9 mouse cellular contexts compared by ENCODE assay signal in genomic region chr7:98141206-98141605, GRCm38 (mm10). TPM values are rescaled to one million over a fixed set of nuclear protein-coding genes. Genes with fewer than 3 reads are reported as not detected.
DNase-seq lines count a peak whose midpoint lies in the region; ATAC-seq lines count a peak whose summit lies in the region.
"Had no signal": no experiment of that assay in that cellular context is flagged by ENCODE, and none has a peak within 500 bp of the region (broad histone marks: within the 10 kb centered on the region; RNA-seq: fewer than 3 reads in every experiment).

No protein-coding gene starts in this region.

- no peak overlapping the region for H3K27ac ChIP-seq in intestine, embryonic 16.5 days (ENCODE audit: low read length)
- no peak overlapping the region for H3K27ac ChIP-seq in intestine, embryonic 15.5 days
- peak overlapping the region; percentile 6; the same call in 1 of the 2 replicates for H3K27ac ChIP-seq in midbrain, embryonic 16.5 days (ENCODE audit: low read length)
- no peak overlapping the region for H3K27ac ChIP-seq in forebrain, embryonic 16.5 days (ENCODE audit: low read length)
- H3K27ac ChIP-seq: limb, embryonic 12.5 days had no signal

- WGBS in intestine, embryonic 16.5 days = 69% methylated on average over 3 of the region's 3 CpGs
- 60% methylated on average over 3 of the region's 3 CpGs for WGBS in intestine, embryonic 15.5 days
- 56% methylated on average over 3 of the region's 3 CpGs for WGBS in midbrain, embryonic 16.5 days
- WGBS in forebrain, embryonic 16.5 days = 41% methylated on average over 3 of the region's 3 CpGs

- H3K9me3 ChIP-seq in intestine, embryonic 16.5 days (ENCODE audit: control insufficient read depth, low read length) = no peaks in the 10 kb centered on the region
- no peaks in the 10 kb centered on the region for H3K9me3 ChIP-seq in intestine, embryonic 15.5 days
- no peaks in the 10 kb centered on the region for H3K9me3 ChIP-seq in midbrain, embryonic 16.5 days (replicated peaks; ENCODE audit: control insufficient read depth, low read length, poor library complexity, severe bottlenecking)
- H3K9me3 ChIP-seq in forebrain, embryonic 16.5 days (ENCODE audit: control insufficient read depth, low read length) = no peaks in the 10 kb centered on the region
- H3K9me3 ChIP-seq: limb, embryonic 12.5 days had no signal

- 0 out of 2 replicates have a peak, but pooled peaks have one; percentile 33 for ATAC-seq in intestine, embryonic 16.5 days
- ATAC-seq in intestine, embryonic 15.5 days = no peak
- no peak for ATAC-seq in midbrain, embryonic 16.5 days
- ATAC-seq in forebrain, embryonic 16.5 days = no peak; the same call in 1 of the 2 replicates

- no peaks in the 10 kb centered on the region for H3K36me3 ChIP-seq in intestine, embryonic 16.5 days (ENCODE audit: control insufficient read depth, insufficient read depth, low read length)
- H3K36me3 ChIP-seq in intestine, embryonic 15.5 days = no peaks in the 10 kb centered on the region
- no peaks in the 10 kb centered on the region for H3K36me3 ChIP-seq in midbrain, embryonic 16.5 days (ENCODE audit: control insufficient read depth, insufficient read depth, low read length)
- H3K36me3 ChIP-seq in forebrain, embryonic 16.5 days (ENCODE audit: control insufficient read depth, insufficient read depth) = no peaks in the 10 kb centered on the region
- H3K36me3 ChIP-seq: limb, embryonic 12.5 days had no signal

- no peaks in the 10 kb centered on the region for H3K4me1 ChIP-seq in intestine, embryonic 16.5 days (ENCODE audit: control insufficient read depth, insufficient read depth, low read length)
- no peaks in the 10 kb centered on the region for H3K4me1 ChIP-seq in intestine, embryonic 15.5 days (replicated peaks)
- H3K4me1 ChIP-seq in midbrain, embryonic 16.5 days (ENCODE audit: control insufficient read depth, insufficient read depth, low read length) = peaks cover 3% of the 10 kb centered on the region; the same call in 1 of the 2 replicates
- H3K4me1 ChIP-seq in forebrain, embryonic 16.5 days (replicated peaks; ENCODE audit: control insufficient read depth, insufficient read depth, low read length) = peaks cover 2% of the 10 kb centered on the region; the same call in 1 of the 2 replicates

- H3K9ac ChIP-seq in intestine, embryonic 16.5 days (ENCODE audit: low read depth, low read length) = no peak overlapping the region
- H3K9ac ChIP-seq in intestine, embryonic 15.5 days = no peak overlapping the region
- no peak overlapping the region for H3K9ac ChIP-seq in midbrain, embryonic 16.5 days (ENCODE audit: low read depth, low read length)
- no peak overlapping the region for H3K9ac ChIP-seq in forebrain, embryonic 16.5 days (replicated peaks; ENCODE audit: low read depth, low read length)
- H3K9ac ChIP-seq: limb, embryonic 12.5 days had no signal

- no peak overlapping the region for H3K4me2 ChIP-seq in intestine, embryonic 16.5 days (ENCODE audit: low read depth, low read length)
- H3K4me2 ChIP-seq in intestine, embryonic 15.5 days (replicated peaks) = no peak overlapping the region
- H3K4me2 ChIP-seq in midbrain, embryonic 16.5 days (ENCODE audit: low read length) = no peak overlapping the region
- no peak overlapping the region for H3K4me2 ChIP-seq in forebrain, embryonic 16.5 days (ENCODE audit: low read length)
- H3K4me2 ChIP-seq: limb, embryonic 12.5 days had no signal

- DNase-seq in ZHBTc4 (ENCODE audit: low read depth, low spot score) = peak; percentile 71
- DNase-seq in kidney, adult 9 months = peak; percentile 90
- DNase-seq in ovary, postnatal 10 days (ENCODE audit: low spot score) = no peak
- DNase-seq in T-cell, adult 2 months (ENCODE audit: low spot score) = no peak

- no peak overlapping the region for H3K4me3 ChIP-seq in intestine, embryonic 16.5 days (ENCODE audit: low read length)
- no peak overlapping the region for H3K4me3 ChIP-seq in intestine, embryonic 15.5 days (replicated peaks)
- no peak overlapping the region for H3K4me3 ChIP-seq in midbrain, embryonic 16.5 days (ENCODE audit: low read depth, low read length)
- no peak overlapping the region for H3K4me3 ChIP-seq in forebrain, embryonic 16.5 days (replicated peaks; ENCODE audit: low read length)
- H3K4me3 ChIP-seq: limb, embryonic 12.5 days had no signal

- no peaks in the 10 kb centered on the region for H3K27me3 ChIP-seq in intestine, embryonic 16.5 days (replicated peaks; ENCODE audit: control insufficient read depth, insufficient read depth, low read length)
- no peaks in the 10 kb centered on the region for H3K27me3 ChIP-seq in intestine, embryonic 15.5 days (replicated peaks)
- H3K27me3 ChIP-seq in midbrain, embryonic 16.5 days (ENCODE audit: control insufficient read depth, insufficient read depth, low read depth, low read length) = no peaks in the 10 kb centered on the region
- no peaks in the 10 kb centered on the region for H3K27me3 ChIP-seq in forebrain, embryonic 16.5 days (replicated peaks; ENCODE audit: control insufficient read depth, insufficient read depth, low read length)
- H3K27me3 ChIP-seq: limb, embryonic 12.5 days had no signal

RNA-seq across cellular contexts. Expression of gene Omp, which starts 4.1 kb away (rescaled TPM):
- polyA plus RNA-seq in intestine, embryonic 16.5 days (2015; fragmentation: Nextera tagmentation; extraction: Ambion mirVana) = 0.37 TPM in 2 replicates
- polyA plus RNA-seq in intestine, embryonic 15.5 days (2015; fragmentation: Nextera tagmentation; extraction: Ambion mirVana) = 0.23 and 0.49 TPM in 2 replicates
- 0.35 TPM in 2 replicates for polyA plus RNA-seq in midbrain, embryonic 16.5 days (2015; fragmentation: Nextera tagmentation; extraction: Ambion mirVana)
- polyA plus RNA-seq in forebrain, embryonic 16.5 days (2015; fragmentation: Nextera tagmentation; extraction: Ambion mirVana) = 0.66 and 0.84 TPM in 2 replicates

RNA-seq across cellular contexts. Expression of gene Myo7a, which starts 21.9 kb away (rescaled TPM):
- polyA plus RNA-seq in intestine, embryonic 16.5 days (2015; fragmentation: Nextera tagmentation; extraction: Ambion mirVana) = 24.0 and 35.6 TPM in 2 replicates
- 21.5 and 25.7 TPM in 2 replicates for polyA plus RNA-seq in intestine, embryonic 15.5 days (2015; fragmentation: Nextera tagmentation; extraction: Ambion mirVana)
- 22.5 and 22.8 TPM in 2 replicates for polyA plus RNA-seq in midbrain, embryonic 16.5 days (2015; fragmentation: Nextera tagmentation; extraction: Ambion mirVana)
- 17.9 and 18.1 TPM in 2 replicates for polyA plus RNA-seq in forebrain, embryonic 16.5 days (2015; fragmentation: Nextera tagmentation; extraction: Ambion mirVana)

RNA-seq across cellular contexts. Expression of gene Capn5, which starts 36.9 kb away (rescaled TPM):
- 10.2 and 10.9 TPM in 2 replicates for polyA plus RNA-seq in intestine, embryonic 16.5 days (2015; fragmentation: Nextera tagmentation; extraction: Ambion mirVana)
- polyA plus RNA-seq in intestine, embryonic 15.5 days (2015; fragmentation: Nextera tagmentation; extraction: Ambion mirVana) = 10.2 TPM in 2 replicates
- polyA plus RNA-seq in midbrain, embryonic 16.5 days (2015; fragmentation: Nextera tagmentation; extraction: Ambion mirVana) = 23.5 and 24.0 TPM in 2 replicates
- polyA plus RNA-seq in forebrain, embryonic 16.5 days (2015; fragmentation: Nextera tagmentation; extraction: Ambion mirVana) = 17.5 and 18.7 TPM in 2 replicates

RNA-seq across cellular contexts. Expression of gene B3gnt6, which starts 58.1 kb away (rescaled TPM):
- 0.15 TPM in 1 of 2 replicates, not detected in the other for polyA plus RNA-seq in intestine, embryonic 16.5 days (2015; fragmentation: Nextera tagmentation; extraction: Ambion mirVana)
- polyA plus RNA-seq in intestine, embryonic 15.5 days (2015; fragmentation: Nextera tagmentation; extraction: Ambion mirVana) = 0.05 and 0.06 TPM in 2 replicates
- 0.45 and 0.57 TPM in 2 replicates for polyA plus RNA-seq in midbrain, embryonic 16.5 days (2015; fragmentation: Nextera tagmentation; extraction: Ambion mirVana)
- 0.30 and 0.36 TPM in 2 replicates for polyA plus RNA-seq in forebrain, embryonic 16.5 days (2015; fragmentation: Nextera tagmentation; extraction: Ambion mirVana)
- polyA plus RNA-seq: limb, embryonic 12.5 days had no signal

Comparison
In these comparisons a context has a peak if more than half of its experiments do, and no peak if none do; other contexts are left out.
1. DNase-seq: peak in ZHBTc4 (single experiment) and kidney, adult 9 months (single experiment); none in ovary, postnatal 10 days (single experiment) and T-cell, adult 2 months (single experiment).